Mouse (Mus musculus): ENCODE measurements at regions not wholly inside any gene's neighbourhood (a gene's known extent, or its start where the extent isn't known, plus 50 kb on each side); places are given as distances from the start of the nearest gene placed in this dataset.

DNA sequence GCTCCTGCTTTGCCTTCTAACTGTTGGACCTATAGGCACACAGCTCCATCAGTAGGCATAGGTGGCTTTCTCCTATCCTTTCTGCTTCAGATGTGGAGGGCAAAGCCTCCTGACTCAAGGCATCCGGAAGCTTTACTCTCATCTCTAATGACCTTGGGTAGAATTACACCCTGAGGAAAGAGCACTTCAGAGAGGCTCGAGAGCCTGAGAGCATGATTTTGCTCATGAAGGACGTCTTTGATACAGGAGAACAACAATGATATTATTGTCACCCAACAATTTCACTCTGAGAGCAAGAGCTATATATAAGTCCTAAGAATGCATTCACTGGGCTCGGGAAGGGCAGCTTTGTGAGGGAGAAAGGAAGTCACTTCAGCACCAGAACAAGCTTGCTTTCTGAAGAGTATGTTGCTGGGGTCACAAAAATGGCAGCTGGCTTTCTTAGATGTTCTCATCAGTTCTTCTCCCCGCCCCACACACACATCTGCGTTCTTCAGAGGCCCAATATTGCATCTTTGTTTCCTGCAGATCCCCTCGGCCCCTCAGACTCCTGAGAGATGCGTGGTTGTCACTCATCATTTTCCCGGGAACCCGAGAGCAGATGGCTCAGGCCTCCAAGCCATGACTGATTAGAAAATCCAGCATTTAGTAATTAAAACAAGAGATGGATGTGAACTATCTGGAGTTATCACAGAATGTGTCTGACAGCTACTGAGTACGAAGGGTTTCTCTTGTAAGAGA, 110.7 kb upstream of the Tgfbr2 start:
- no peaks in the 10 kb centered on the region for H3K9me3 ChIP-seq
- no peak overlapping the region for H3K4me2 ChIP-seq (replicated peaks)
- ATAC-seq (ENCODE audit: low FRiP score, low read depth): no peak

DNA sequence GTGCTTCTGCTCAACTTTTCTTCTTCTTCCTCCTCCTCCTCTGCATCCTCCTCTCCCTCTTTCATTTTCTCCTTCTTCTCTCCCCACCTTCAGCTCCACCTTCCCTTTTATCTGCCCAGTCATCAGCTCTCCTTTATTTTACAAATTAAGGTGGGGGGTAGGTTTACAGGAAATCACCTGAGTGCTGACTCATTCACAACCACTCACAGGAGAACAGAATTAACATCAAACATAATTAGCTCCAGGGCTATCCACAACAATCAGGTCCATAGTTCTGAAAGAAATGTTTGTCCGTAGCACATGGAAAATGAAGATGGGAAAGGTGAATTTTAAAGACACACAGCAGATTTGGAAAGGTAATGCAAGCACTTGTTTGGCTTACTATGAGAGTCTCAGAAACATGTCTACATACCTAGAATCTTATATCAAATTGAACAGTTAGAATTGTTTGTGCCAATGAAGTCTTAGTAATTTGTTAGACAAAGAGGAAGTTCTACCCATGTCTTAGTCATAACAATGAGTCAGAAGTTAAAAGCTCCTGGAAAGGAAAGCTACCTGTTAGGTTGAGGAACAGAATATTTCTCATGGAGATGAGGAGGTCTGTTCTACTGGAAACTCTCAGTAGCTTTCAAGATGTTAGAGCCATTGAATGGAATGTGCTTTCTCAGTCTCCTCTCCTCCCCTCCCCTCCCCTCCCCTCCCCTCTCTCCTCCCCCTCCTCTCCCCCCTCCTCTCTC, 108.8 kb upstream of the Tgfbr2 start:
- H3K9me3 ChIP-seq: no peaks in the 10 kb centered on the region
- no peaks in the 10 kb centered on the region for H3K27me3 ChIP-seq
- WGBS: 78% methylated on average over 1 of the region's 1 CpGs
- no peak overlapping the region for H3K27ac ChIP-seq
- H3K36me3 ChIP-seq: no peaks in the 10 kb centered on the region
- H3K4me2 ChIP-seq (replicated peaks): no peak overlapping the region
- no peak overlapping the region for H3K4me3 ChIP-seq
- peaks cover 6% of the 10 kb centered on the region; the same call in 1 of the 2 replicates for H3K4me1 ChIP-seq
- no peak for ATAC-seq (ENCODE audit: low FRiP score, low read depth)
- no peak overlapping the region for H3K9ac ChIP-seq

More for the DNA sequence above, 110.7 kb upstream of the Tgfbr2 start:
- no peak overlapping the region for H3K4me3 ChIP-seq
- 69% methylated on average over 11 of the region's 11 CpGs for WGBS
- no peak overlapping the region for H3K27ac ChIP-seq
- H3K36me3 ChIP-seq: no peaks in the 10 kb centered on the region
- no peak overlapping the region for H3K9ac ChIP-seq
- no peaks in the 10 kb centered on the region for H3K27me3 ChIP-seq
- H3K4me1 ChIP-seq: peaks cover 6% of the 10 kb centered on the region; the same call in 1 of the 2 replicates

DNA sequence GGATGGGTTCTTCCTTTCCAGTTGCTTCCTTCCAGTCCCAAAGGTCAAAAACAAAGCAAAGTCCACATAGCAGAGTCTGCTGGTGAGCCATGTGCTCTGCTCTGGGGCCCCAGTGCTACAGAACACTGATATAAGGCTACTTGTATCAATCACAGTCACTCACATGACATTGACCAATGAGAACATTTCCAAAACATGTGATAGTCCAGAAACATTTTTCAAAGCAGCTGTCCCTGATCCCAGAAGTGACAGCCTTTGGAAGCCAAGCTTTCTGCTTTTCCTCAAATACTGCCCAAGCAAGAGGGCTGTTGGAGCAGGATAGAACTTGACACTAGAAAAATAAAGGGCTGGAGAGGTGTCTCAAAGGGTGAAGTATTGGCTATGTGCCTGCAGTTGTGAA, 106.5 kb upstream of the Tgfbr2 start:
- Histone ChIP-seq H3K9me3 (no peaks in the 10 kb centered on the region), H3K4me2 (replicated peaks) (no peak overlapping the region), H3K27ac (no peak overlapping the region), H3K27me3 (no peaks in the 10 kb centered on the region), H3K4me1 (no peaks in the 10 kb centered on the region), H3K9ac (no peak overlapping the region), H3K4me3 (no peak overlapping the region), H3K36me3 (no peaks in the 10 kb centered on the region)
- no peak for ATAC-seq (ENCODE audit: low FRiP score, low read depth)

DNA sequence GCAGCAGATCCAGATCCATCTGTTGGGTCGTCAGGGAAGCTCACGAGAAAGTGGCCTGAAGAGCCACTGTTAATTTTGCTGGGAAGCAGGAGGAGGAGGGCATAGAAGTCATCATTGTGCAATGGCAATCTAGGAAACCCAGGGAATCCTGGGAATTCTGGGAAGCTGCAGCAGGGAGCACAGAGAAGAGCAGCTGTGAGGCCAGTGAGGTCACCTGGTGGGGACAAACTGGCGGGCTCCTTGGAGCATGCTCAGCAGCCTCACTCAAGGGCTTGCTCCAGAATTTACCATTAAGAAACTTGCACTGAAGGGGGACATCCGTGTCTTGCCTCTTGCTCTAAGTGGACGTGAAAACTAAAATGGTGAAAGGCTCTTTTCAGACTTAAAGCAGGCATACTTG, 105.0 kb upstream of the Tgfbr2 start:
- ATAC-seq (ENCODE audit: low FRiP score, low read depth): no peak
- Histone ChIP-seq H3K4me3 (no peak overlapping the region), H3K27me3 (no peaks in the 10 kb centered on the region), H3K9me3 (no peaks in the 10 kb centered on the region), H3K27ac (no peak overlapping the region), H3K4me1 (no peaks in the 10 kb centered on the region), H3K36me3 (no peaks in the 10 kb centered on the region), H3K4me2 (replicated peaks) (no peak overlapping the region), H3K9ac (no peak overlapping the region)
- WGBS: 91% methylated on average over 5 of the region's 5 CpGs

DNA sequence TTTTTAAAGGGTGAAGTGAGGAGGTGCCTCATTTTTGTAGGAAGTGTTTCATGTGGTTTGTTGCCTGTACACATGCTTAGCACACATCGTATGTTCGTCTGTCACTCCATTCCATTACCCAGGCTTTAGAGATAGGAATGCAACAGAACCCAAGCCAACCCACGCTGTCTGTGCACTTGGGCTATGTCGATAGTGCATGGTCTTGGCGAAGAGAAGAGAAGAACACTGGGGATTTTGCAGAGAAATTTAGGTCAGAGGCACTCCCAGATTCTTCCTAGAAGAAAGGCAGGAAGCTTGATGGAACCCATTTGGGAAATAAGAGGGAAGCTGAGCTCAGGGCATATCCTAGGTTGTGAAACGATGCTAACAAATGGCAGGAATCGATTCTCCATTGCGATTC, 103.7 kb upstream of the Tgfbr2 start:
- Histone ChIP-seq H3K27ac (no peak overlapping the region), H3K9ac (no peak overlapping the region), H3K4me1 (no peaks in the 10 kb centered on the region), H3K4me3 (no peak overlapping the region), H3K9me3 (no peaks in the 10 kb centered on the region), H3K27me3 (no peaks in the 10 kb centered on the region), H3K36me3 (no peaks in the 10 kb centered on the region), H3K4me2 (replicated peaks) (no peak overlapping the region)
- 88% methylated on average over 8 of the region's 8 CpGs for WGBS
- ATAC-seq (ENCODE audit: low FRiP score, low read depth): no peak

DNA sequence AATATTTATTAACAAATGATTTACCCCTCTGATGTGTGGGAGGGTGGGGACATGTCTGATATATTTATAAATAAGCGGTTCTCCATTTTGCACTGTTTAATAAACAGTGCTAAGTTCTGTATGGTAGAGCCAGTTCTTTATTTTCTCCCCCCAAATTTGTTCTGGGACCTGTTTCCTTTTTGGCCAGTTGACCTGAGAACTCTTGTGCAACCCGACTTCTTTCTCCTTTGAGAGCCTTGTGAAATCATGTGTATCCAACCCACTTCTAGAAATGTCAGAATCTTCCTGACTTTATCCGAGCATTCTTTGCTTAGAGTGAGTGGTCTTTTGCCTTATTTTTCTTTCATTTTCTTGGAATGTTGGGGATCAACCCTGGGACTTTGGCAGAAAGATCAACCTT, 102.6 kb upstream of the Tgfbr2 start:
- Histone ChIP-seq H3K27me3 (no peaks in the 10 kb centered on the region), H3K27ac (no peak overlapping the region), H3K9ac (no peak overlapping the region), H3K9me3 (no peaks in the 10 kb centered on the region), H3K4me2 (replicated peaks) (no peak overlapping the region), H3K36me3 (no peaks in the 10 kb centered on the region), H3K4me1 (no peaks in the 10 kb centered on the region), H3K4me3 (no peak overlapping the region)
- ATAC-seq (ENCODE audit: low FRiP score, low read depth): no peak
- WGBS: 88% methylated on average over 3 of the region's 3 CpGs

DNA sequence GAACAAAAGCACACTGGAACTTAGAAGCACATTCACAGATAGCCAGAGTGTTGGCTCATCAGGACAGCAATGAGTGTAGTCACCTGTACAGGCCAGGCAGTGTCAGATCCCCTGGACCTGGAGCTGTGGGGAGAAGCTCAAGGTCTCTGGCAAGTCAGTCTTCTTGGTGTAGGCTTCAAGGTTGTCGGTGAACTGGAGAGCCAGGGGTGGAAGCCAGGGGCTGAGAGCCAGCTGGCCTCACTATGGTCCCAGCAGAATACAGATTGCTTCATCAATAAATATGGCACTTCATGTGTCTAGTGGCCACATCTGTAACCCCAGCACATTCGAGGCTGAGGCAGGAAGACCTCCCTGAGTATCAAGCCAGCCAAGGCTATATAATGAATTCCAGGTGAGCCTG, 101.0 kb upstream of the Tgfbr2 start:
- Histone ChIP-seq H3K4me1 (0 out of 2 replicates have a peak, but pooled peaks cover under 1% of the 10 kb centered on the region), H3K27ac (no peak overlapping the region), H3K36me3 (no peaks in the 10 kb centered on the region), H3K27me3 (no peaks in the 10 kb centered on the region), H3K9ac (no peak overlapping the region), H3K9me3 (no peaks in the 10 kb centered on the region), H3K4me3 (no peak overlapping the region), H3K4me2 (replicated peaks) (no peak overlapping the region)
- WGBS: 81% methylated on average over 2 of the region's 2 CpGs
- ATAC-seq (ENCODE audit: low FRiP score, low read depth): no peak

DNA sequence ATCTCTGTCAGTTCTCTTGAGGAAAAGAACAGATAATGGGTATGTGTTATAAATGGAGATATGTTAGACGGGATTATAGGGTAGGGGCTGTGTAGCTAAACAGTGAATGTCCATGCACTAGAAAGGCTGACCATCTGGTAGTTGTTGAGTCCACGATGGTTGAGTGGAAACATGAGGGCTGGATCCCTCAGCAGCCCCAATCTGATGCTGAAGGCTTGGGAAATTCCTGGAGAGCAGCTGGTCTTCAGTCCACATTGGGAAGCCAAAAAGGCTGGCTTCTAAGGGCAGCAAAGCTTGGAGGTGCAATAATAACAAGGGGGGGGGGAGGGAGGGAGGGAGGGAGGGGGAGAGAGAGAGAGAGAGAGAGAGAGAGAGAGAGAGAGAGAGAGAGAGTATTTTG, 97.3 kb upstream of the Tgfbr2 start:
- Histone ChIP-seq H3K9ac (no peak overlapping the region), H3K36me3 (no peaks in the 10 kb centered on the region), H3K27ac (no peak overlapping the region), H3K9me3 (no peaks in the 10 kb centered on the region), H3K4me3 (no peak overlapping the region), H3K4me2 (replicated peaks) (no peak overlapping the region), H3K27me3 (no peaks in the 10 kb centered on the region), H3K4me1 (peaks cover 16% of the 10 kb centered on the region; the same call in 1 of the 2 replicates)
- ATAC-seq (ENCODE audit: low FRiP score, low read depth): no peak
- 75% methylated on average over 2 of the region's 2 CpGs for WGBS

DNA sequence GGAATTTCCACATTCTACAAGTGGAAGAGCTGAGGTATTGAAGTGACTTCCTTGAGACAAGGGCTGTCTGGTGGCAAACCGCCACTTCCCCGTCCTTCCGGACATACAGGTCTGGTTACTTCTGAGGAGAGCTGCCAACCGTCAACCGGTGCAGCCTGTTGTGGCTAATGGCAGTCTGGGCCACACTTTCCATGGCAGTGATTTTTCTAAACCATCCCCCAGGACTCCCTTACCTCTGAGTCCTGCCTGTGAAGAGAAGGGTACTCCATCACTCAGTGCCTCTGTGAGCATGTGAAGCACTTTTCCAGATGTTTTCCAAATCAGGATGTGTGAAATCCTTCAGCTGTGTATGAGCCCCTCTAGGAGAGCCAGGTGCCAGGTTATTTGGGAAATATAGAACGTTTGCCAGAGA, 95.3 kb upstream of the Tgfbr2 start:
- H3K36me3 ChIP-seq: no peaks in the 10 kb centered on the region
- ATAC-seq (ENCODE audit: low FRiP score, low read depth): peak; percentile 80
- H3K4me3 ChIP-seq: no peak overlapping the region
- WGBS: 57% methylated on average over 6 of the region's 6 CpGs
- H3K9ac ChIP-seq: no peak overlapping the region
- H3K4me1 ChIP-seq: peaks cover 16% of the 10 kb centered on the region; the same call in 1 of the 2 replicates
- no peak overlapping the region; the same call in 1 of the 2 replicates for H3K27ac ChIP-seq
- H3K9me3 ChIP-seq: no peaks in the 10 kb centered on the region
- no peaks in the 10 kb centered on the region for H3K27me3 ChIP-seq
- no peak overlapping the region for H3K4me2 ChIP-seq (replicated peaks)

DNA sequence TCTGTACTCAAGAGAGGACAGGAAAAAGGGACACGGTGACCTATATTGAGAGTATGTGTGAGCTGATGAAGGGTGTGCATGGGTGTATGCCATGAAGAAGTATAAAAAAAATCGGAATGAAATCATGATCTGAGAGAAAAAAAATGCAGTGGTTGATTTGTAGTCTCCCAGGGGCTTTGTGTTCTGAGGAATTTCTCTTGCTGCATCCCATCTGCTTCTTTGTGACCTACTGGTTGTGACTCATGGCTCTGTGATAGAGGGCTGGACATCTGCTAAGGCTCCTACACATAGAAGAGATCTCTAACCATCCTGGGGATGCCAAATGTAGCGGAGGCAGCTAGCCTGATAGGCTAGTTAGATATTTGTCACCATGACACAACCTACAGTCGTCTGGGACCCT, 92.3 kb upstream of the Tgfbr2 start:
- no peak for ATAC-seq (ENCODE audit: low FRiP score, low read depth)
- Histone ChIP-seq H3K36me3 (no peaks in the 10 kb centered on the region), H3K27ac (no peak overlapping the region), H3K9ac (no peak overlapping the region), H3K27me3 (no peaks in the 10 kb centered on the region), H3K4me1 (peaks cover 20% of the 10 kb centered on the region), H3K4me2 (replicated peaks) (no peak overlapping the region), H3K9me3 (no peaks in the 10 kb centered on the region), H3K4me3 (no peak overlapping the region)
- WGBS: 88% methylated on average over 4 of the region's 4 CpGs

DNA sequence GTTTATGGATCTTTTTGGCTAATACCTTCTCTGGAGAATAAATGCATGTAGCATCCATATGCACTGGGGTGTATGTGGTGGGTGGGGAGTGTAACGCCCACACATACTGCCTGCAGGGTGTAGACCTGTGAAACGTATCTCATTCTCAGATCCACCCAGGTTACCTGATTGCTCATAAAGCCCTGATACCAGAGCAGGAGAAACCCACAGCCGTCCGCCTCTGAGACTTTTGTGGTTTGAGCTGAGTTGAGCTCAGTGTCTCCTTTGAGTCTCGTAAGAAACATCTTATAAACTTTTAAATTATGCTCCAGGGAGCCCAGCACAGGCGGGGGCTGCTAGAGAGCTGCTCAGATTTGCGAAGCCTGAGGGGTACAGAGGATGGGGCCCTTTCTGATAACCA, 88.7 kb upstream of the Tgfbr2 start:
- 53% methylated on average over 7 of the region's 7 CpGs for WGBS
- 0 out of 2 replicates have a peak, but pooled peaks have one; percentile 11 for ATAC-seq (ENCODE audit: low FRiP score, low read depth)

DNA sequence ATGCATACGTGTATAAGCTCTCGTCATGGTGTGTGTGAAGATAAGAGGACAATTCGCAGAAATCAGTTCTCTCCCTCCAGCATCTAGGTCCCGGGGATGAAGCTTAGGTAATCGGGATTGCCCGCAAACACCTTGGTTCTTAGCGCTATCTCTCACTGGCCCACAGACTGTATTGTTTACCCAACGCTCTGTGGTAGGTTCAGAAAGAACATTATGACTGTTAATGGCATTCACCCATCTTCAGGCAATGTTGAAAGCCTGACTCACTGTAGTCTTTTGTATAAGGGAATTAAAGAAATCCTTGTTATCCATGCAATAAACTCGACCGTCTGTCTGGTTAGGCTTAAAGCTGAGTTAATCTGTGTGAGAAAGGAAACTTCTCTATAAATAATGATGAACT, 84.4 kb upstream of the Tgfbr2 start:
- Histone ChIP-seq H3K4me1 (peaks cover 4% of the 10 kb centered on the region; the same call in 1 of the 2 replicates), H3K27ac (no peak overlapping the region), H3K9me3 (no peaks in the 10 kb centered on the region), H3K27me3 (no peaks in the 10 kb centered on the region), H3K9ac (no peak overlapping the region), H3K4me3 (no peak overlapping the region), H3K4me2 (replicated peaks) (no peak overlapping the region), H3K36me3 (no peaks in the 10 kb centered on the region)
- 86% methylated on average over 10 of the region's 10 CpGs for WGBS
- no peak for ATAC-seq (ENCODE audit: low FRiP score, low read depth)

More for the DNA sequence above, 88.7 kb upstream of the Tgfbr2 start:
- Histone ChIP-seq H3K27ac (no peak overlapping the region), H3K9me3 (no peaks in the 10 kb centered on the region), H3K4me3 (no peak overlapping the region), H3K4me2 (replicated peaks) (no peak overlapping the region), H3K27me3 (no peaks in the 10 kb centered on the region), H3K36me3 (no peaks in the 10 kb centered on the region), H3K4me1 (peaks cover 4% of the 10 kb centered on the region; the same call in 1 of the 2 replicates), H3K9ac (no peak overlapping the region)
